Mouse (Mus musculus) megakaryocyte, embryonic 14.5 days (primary cell): ENCODE measurements around the gene Col4a4.

Source experiments
- FLI1 ChIP-seq: IDR thresholded peaks from 2 replicates; pipeline ENCODE4 v1.6.1; 2012; ENCODE audit warnings: low read length, inconsistent platforms, mixed read lengths
- GATA1 ChIP-seq: IDR thresholded peaks from 3 replicates; pipeline ENCODE4 v1.6.1; 2012; ENCODE audit warnings: mixed read lengths, low read length, inconsistent platforms, borderline replicate concordance

GRCm38 (mm10) chr1:82527931-82528330, 58.7 kb downstream of the Col4a4 start:
- TF ChIP-seq GATA1 (no peak), FLI1 (no peak)
